Mouse (Mus musculus) embryonic fibroblast, embryonic 13.5 days (primary cell): ENCODE measurements around the gene Tom1l2.

Source experiments
- CTCF ChIP-seq: IDR thresholded peaks from 2 replicates; pipeline ENCODE4 v1.5.1; 2011; ENCODE audit warnings: mild to moderate bottlenecking, control low read depth, low read length, moderate library complexity, borderline replicate concordance; ENCODE audit not compliant: insufficient read depth
- POLR2A ChIP-seq: IDR thresholded peaks from 2 replicates; pipeline ENCODE4 v1.6.1; 2011; ENCODE audit warnings: low read depth, mild to moderate bottlenecking, control low read depth, low read length, moderate library complexity

DNA sequence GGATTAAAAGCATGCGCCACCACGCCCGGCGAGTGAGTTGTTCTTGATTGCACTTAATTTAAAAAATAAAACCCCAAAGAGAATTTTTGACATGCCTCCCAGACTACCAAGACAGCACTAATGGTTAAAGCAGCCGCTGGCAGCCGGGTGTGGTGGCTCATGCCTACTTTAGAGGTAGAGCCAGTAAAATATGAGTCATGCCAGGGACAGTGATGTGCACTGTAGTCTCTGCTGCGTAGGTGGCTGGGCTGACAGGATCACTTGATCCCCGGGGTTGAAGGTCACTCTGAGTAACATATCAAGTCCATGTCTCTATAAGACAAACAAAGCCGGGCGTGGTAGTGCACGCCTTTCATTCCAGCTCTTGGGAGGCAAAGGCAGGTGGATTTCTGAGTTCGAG, 13.3 kb downstream of the Tom1l2 start:
- TF ChIP-seq POLR2A (no peak), CTCF (no peak)
